Mouse (Mus musculus) thymus, adult 2 months (tissue): Measurements from ENCODE around the gene Idh1.

ENCODE experiments used
- CTCF ChIP-seq: fragments of 200-500 bp; IDR thresholded peaks from 2 replicates; pipeline ENCODE4 v1.5.1; 2012; ENCODE audit warnings: mild to moderate bottlenecking, control low read depth, low read length, moderate library complexity, borderline replicate concordance; ENCODE audit not compliant: control insufficient read depth, poor library complexity, insufficient read depth; ENCODE audit errors: extremely low read depth
- POLR2A ChIP-seq: fragments of 200-500 bp; IDR thresholded peaks from 2 replicates; pipeline ENCODE4 v1.6.1; 2012; ENCODE audit warnings: mild to moderate bottlenecking, low read length, control low read depth, moderate library complexity; ENCODE audit not compliant: control insufficient read depth, poor library complexity, insufficient read depth; ENCODE audit errors: extremely low read depth

- TF ChIP-seq POLR2A (no peak), CTCF (no peak)
Measured at GRCm38 (mm10) chr1:65129634-65130180, 56.6 kb downstream of the Idh1 start.
